Mouse (Mus musculus) MEL (cell line): Measurements from ENCODE around the gene Cep41. TPM values are rescaled to one million over a fixed set of nuclear protein-coding genes. Genes with fewer than 3 reads are reported as not detected.
A peak's percentile ranks its signal among the peaks of the same experiment; 100 is the strongest.

Experiments
- DNase-seq: peaks from one replicate; pipeline ENCODE4 v3.0.0; 2011; ENCODE audit warnings: low read depth, low spot score
- H3K27ac ChIP-seq: 2 replicates; pipeline ENCODE4 v1.5.1; 2012; ENCODE audit warnings: low read depth, mild to moderate bottlenecking, control low read depth, low read length, moderate library complexity; ENCODE audit not compliant: control insufficient read depth
- H3K27me3 ChIP-seq, 2 experiments: fragments of 150-350 bp in 1 of 2; sonication (generic) in 1 of 2; 2 replicates each; pipeline ENCODE4 v1.6.1; 2012; ENCODE audit warnings: low read length in 2 of 2, mild to moderate bottlenecking in 2 of 2, improper control_type of control experiment in 1 of 2, moderate library complexity in 1 of 2; ENCODE audit not compliant: insufficient read depth in 2 of 2, control insufficient read depth in 1 of 2
- H3K36me3 ChIP-seq, 2 experiments: 2 replicates each; pipeline ENCODE4 v1.6.1; 2012 to 2014; ENCODE audit warnings: low read length in 2 of 2, improper control_type of control experiment in 1 of 2, inconsistent platforms in 1 of 2, mild to moderate bottlenecking in 1 of 2; ENCODE audit not compliant: insufficient read depth in 2 of 2, control insufficient read depth in 1 of 2
- H3K4me1 ChIP-seq, 2 experiments: fragments of 150-350 bp in 1 of 2; sonication (generic) in 1 of 2; 2 replicates each; pipeline ENCODE4 v1.6.1; 2012; ENCODE audit warnings: low read length in 2 of 2, improper control_type of control experiment in 1 of 2, mild to moderate bottlenecking in 1 of 2; ENCODE audit not compliant: insufficient read depth in 2 of 2, control insufficient read depth in 1 of 2
- H3K4me3 ChIP-seq, 2 experiments: fragments of 150-350 bp in 1 of 2; sonication (generic) in 1 of 2; 2 replicates each; pipeline ENCODE4 v1.5.1; 2012; ENCODE audit warnings: low read depth in 2 of 2, low read length in 2 of 2, mild to moderate bottlenecking in 2 of 2, moderate library complexity in 2 of 2, control low read depth in 1 of 2, improper control_type of control experiment in 1 of 2; ENCODE audit not compliant: control insufficient read depth in 1 of 2, insufficient read depth in 1 of 2
- H3K79me2 ChIP-seq: 2 replicates; pipeline ENCODE4 v1.6.1; 2012; ENCODE audit warnings: mild to moderate bottlenecking, low read length, moderate library complexity; ENCODE audit not compliant: control insufficient read depth, poor library complexity, insufficient read depth
- H3K9ac ChIP-seq: 2 replicates; pipeline ENCODE4 v1.6.1; 2012; ENCODE audit warnings: low read depth, mild to moderate bottlenecking, control low read depth, low read length, moderate library complexity; ENCODE audit not compliant: control insufficient read depth, poor library complexity, severe bottlenecking
- H3K9me3 ChIP-seq: fragments of 150-350 bp; sonication (generic); replicated peaks from 2 replicates; pipeline ENCODE4 v1.6.1; 2012; ENCODE audit warnings: mild to moderate bottlenecking, low read length, improper control_type of control experiment, moderate library complexity; ENCODE audit not compliant: insufficient read depth
- CTCF ChIP-seq, 3 experiments: IDR thresholded peaks in 2 of 3; conservative IDR thresholded peaks in 1 of 3; 2 replicates each; pipeline ENCODE4 v1.5.1; 2011 to 2012; ENCODE audit warnings: low read length in 3 of 3, low read depth in 2 of 3, mild to moderate bottlenecking in 2 of 3, improper control_type of control experiment in 1 of 3, inconsistent platforms in 1 of 3, mixed read lengths in 1 of 3, moderate library complexity in 1 of 3; ENCODE audit not compliant: control insufficient read depth in 1 of 3, insufficient read depth in 1 of 3, poor library complexity in 1 of 3, severe bottlenecking in 1 of 3
- E2F4 ChIP-seq: IDR thresholded peaks from 2 replicates; pipeline ENCODE4 v1.6.1; 2011; ENCODE audit warnings: low read depth, low read length, improper control_type of control experiment, borderline replicate concordance
- EP300 ChIP-seq, 2 experiments: IDR thresholded peaks; 2 replicates each; pipeline ENCODE4 v1.6.1; 2011; ENCODE audit warnings: improper control_type of control experiment in 2 of 2, low read length in 2 of 2, low read depth in 1 of 2, mild to moderate bottlenecking in 1 of 2
- GATA1 ChIP-seq: IDR thresholded peaks from 2 replicates; pipeline ENCODE4 v1.6.1; 2011; ENCODE audit warnings: low read depth, low read length, improper control_type of control experiment
- MAZ ChIP-seq: IDR thresholded peaks from 2 replicates; pipeline ENCODE4 v1.6.1; 2012; ENCODE audit warnings: low read depth, mild to moderate bottlenecking, inconsistent platforms, low read length, improper control_type of control experiment
- MYC ChIP-seq: IDR thresholded peaks from 2 replicates; pipeline ENCODE4 v1.6.1; 2011; ENCODE audit warnings: low read depth, mild to moderate bottlenecking, low read length, improper control_type of control experiment, moderate library complexity
- NELFE ChIP-seq: IDR thresholded peaks from 2 replicates; pipeline ENCODE4 v1.6.1; 2011; ENCODE audit warnings: low read depth, low read length, improper control_type of control experiment
- NRF1 ChIP-seq: IDR thresholded peaks from 2 replicates; pipeline ENCODE4 v1.6.1; 2014; ENCODE audit warnings: low read depth, mild to moderate bottlenecking, inconsistent platforms, low read length, improper control_type of control experiment, moderate library complexity; ENCODE audit not compliant: poor library complexity, insufficient read depth, severe bottlenecking
- POLR2A ChIP-seq, 2 experiments: IDR thresholded peaks; 2 replicates each; pipeline ENCODE4 v1.6.1; 2011 to 2012; ENCODE audit warnings: low read length in 2 of 2, mild to moderate bottlenecking in 2 of 2, control low read depth in 1 of 2, improper control_type of control experiment in 1 of 2, low read depth in 1 of 2, moderate library complexity in 1 of 2; ENCODE audit not compliant: control insufficient read depth in 1 of 2, insufficient read depth in 1 of 2, poor library complexity in 1 of 2
- POLR2AphosphoS2 ChIP-seq: IDR thresholded peaks from 2 replicates; pipeline ENCODE4 v1.6.1; 2011; ENCODE audit warnings: low read length, improper control_type of control experiment
- POLR2AphosphoS5 ChIP-seq: IDR thresholded peaks from 2 replicates; pipeline ENCODE4 v1.6.1; 2012; ENCODE audit warnings: low read depth, borderline replicate concordance, mild to moderate bottlenecking, inconsistent platforms, low read length, moderate library complexity, mixed read lengths
- RCOR1 ChIP-seq: IDR thresholded peaks from 2 replicates; pipeline ENCODE4 v1.6.1; 2012; ENCODE audit warnings: low read depth, mild to moderate bottlenecking, inconsistent platforms, low read length, improper control_type of control experiment
- TAL1 ChIP-seq: IDR thresholded peaks from 2 replicates; pipeline ENCODE4 v1.6.1; 2012; ENCODE audit warnings: mild to moderate bottlenecking, inconsistent platforms, low read length, moderate library complexity, mixed read lengths
- TBP ChIP-seq: IDR thresholded peaks from 2 replicates; pipeline ENCODE4 v1.8.0; 2011; ENCODE audit warnings: low read depth, low read length, improper control_type of control experiment
- ZC3H11A ChIP-seq: IDR thresholded peaks from 2 replicates; pipeline ENCODE4 v1.6.1; 2012; ENCODE audit warnings: low read depth, mild to moderate bottlenecking, inconsistent platforms, low read length, improper control_type of control experiment
- ZKSCAN1 ChIP-seq: IDR thresholded peaks from 2 replicates; pipeline ENCODE4 v1.6.1; 2012; ENCODE audit warnings: low read depth, mild to moderate bottlenecking, inconsistent platforms, low read length, improper control_type of control experiment, moderate library complexity
- polyA plus RNA-seq, 2 experiments: library from polyadenylated mRNA; stranded (reverse) in 1 of 2; unstranded in 1 of 2; fragments of >175 nt in 1 of 2; fragments of >200 nt in 1 of 2; gene quantifications; 2 replicates each; pipeline versions ENCODE4 v1.2.1 to v1.2.4; 2012; ENCODE audit warnings: low replicate concordance in 2 of 2, low read depth in 1 of 2; ENCODE audit not compliant: insufficient read length in 2 of 2, insufficient read depth in 1 of 2, missing spikeins in 1 of 2
- total RNA-seq: library from RNA; depleted of rRNA; stranded (reverse); fragments of 300-350 nt; gene quantifications from 2 replicates; pipeline ENCODE4 v1.2.3, GENCODE M21; 2012

Gene Cep41
- total and polyA plus RNA-seq, 3 experiments, result 9.8 to 12.0 TPM; not detected in 1

DNA sequence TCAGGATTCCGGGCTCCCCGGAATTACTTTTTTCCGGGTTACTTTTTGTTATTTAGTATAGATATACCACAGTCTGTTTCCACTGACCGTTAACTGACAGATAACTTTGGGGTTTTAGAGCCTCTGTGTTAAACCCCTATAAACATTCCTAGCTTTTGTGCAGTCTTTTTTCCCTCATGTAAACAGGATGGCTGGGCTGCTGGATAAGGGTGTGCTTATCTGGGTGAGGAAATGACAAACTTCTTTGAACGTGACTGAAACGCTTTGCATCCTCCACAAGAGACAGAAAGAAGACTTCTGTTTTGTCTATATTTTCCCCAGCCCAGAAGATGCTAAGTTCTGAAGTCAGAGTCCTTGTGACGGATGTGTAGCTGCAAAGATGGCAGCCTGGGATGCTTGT is 18.9 kb upstream of the Cep41 start (continued):
- no peak; the same call in 1 of the 2 replicates for TF ChIP-seq TBP
- peak; percentile 97 for TF ChIP-seq GATA1
- no peak for TF ChIP-seq POLR2A (IDR thresholded peaks at IDR 0.05; ENCODE audit: control insufficient read depth in 1 of 2, insufficient read depth in 1 of 2, low read depth in 1 of 2, low read length in 2 of 2, poor library complexity in 1 of 2)
- TF ChIP-seq NELFE, result 0 out of 2 replicates have a peak, but pooled peaks have one; percentile 22
- no peak for TF ChIP-seq MAZ

- Histone ChIP-seq H3K4me1 (peaks cover 12 to 26% of the 10 kb centered on the region in 2 experiments), H3K9ac (no peak overlapping the region), H3K79me2 (no peaks in the 10 kb centered on the region), H3K36me3 (peaks cover 0 to 26% of the 10 kb centered on the region in 2 experiments; a peak in 2 of 4 replicates), H3K27me3 (no peaks in the 10 kb centered on the region), H3K27ac (peak overlapping the region; percentile 86; the same call in 1 of the 2 replicates), H3K9me3 (no peaks in the 10 kb centered on the region), H3K4me3 (peak overlapping the region in 1 of 2 experiments; percentile 31; a peak in 2 of 4 replicates)
- DNase-seq, result peak; percentile 43
- peak; percentile 11 to 21; a peak in 1 of 4 replicates for TF ChIP-seq EP300 (IDR thresholded peaks at IDR 0.05; ENCODE audit: low read depth in 1 of 2, low read length in 2 of 2)
- peak; percentile 48; the same call in 1 of the 2 replicates for TF ChIP-seq RCOR1
- TF ChIP-seq POLR2AphosphoS2, result no peak
Observed at GRCm38 (mm10) chr6:30711365-30711763, 17.8 kb upstream of the Cep41 start.

DNA sequence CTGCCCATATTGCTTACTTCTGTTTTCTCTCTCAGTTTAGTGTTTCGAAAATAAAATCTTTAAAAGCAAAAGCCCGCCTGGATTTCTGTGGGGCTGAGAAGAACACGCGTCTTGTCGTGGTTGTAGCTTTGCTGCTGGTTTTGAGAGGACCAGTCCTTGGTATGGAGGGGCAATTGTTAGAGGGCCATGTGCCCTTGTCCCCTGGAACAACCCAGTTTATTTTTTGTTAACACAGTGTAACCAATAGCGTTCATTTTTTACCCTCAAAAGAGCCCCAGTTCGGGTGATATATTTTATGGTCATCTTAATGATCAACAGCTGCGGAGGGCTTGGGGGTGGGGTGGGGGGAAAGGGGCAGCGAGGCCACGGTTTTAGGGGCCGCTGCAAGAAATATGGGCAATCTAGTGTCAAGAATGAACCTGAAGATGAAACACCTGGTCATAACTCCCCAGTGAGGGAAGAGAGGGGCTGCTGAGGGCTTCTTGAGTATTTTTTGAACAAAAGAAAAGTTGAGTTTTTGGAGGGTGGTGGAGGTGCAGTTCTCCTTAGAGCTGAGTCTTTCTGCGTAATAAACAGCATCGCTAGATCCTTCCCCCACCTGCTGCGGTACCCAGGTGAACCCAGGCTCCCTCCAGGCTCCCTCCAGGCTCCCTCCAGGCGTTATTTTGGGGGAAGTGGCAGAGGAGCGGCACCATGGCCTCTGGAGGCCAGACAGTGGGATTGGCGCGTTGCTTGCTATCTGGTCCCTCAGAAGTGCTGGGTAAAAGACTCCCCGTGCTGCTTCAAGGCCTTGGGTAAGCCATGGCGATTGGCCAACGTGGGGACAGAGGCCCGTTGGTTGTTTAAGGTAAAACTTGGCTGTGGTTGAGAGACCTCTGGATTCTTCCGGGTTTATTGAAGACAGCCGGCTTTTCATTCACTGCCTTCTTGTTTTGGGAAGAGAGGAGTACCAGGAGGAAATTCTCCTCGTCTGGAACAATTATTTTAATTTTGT is 17.1 kb upstream of the Cep41 start:
- Histone ChIP-seq H3K9me3 (no peaks in the 10 kb centered on the region), H3K9ac (no peak overlapping the region)
- TF ChIP-seq MYC (no peak), POLR2AphosphoS5 (no peak), NELFE (no peak), ZKSCAN1 (no peak), TAL1 (no peak), E2F4 (no peak), NRF1 (no peak), CTCF (IDR thresholded peaks at IDR 0.05 in 2 of 3, conservative IDR thresholded peaks at IDR 0.05 in 1 of 3; ENCODE audit: control insufficient read depth in 1 of 3, insufficient read depth in 1 of 3, low read depth in 2 of 3, low read length in 3 of 3, poor library complexity in 1 of 3, severe bottlenecking in 1 of 3) (no peak), POLR2A (IDR thresholded peaks at IDR 0.05; ENCODE audit: control insufficient read depth in 1 of 2, insufficient read depth in 1 of 2, low read depth in 1 of 2, low read length in 2 of 2, poor library complexity in 1 of 2) (no peak), RCOR1 (no peak), ZC3H11A (no peak), EP300 (IDR thresholded peaks at IDR 0.05; ENCODE audit: low read depth in 1 of 2, low read length in 2 of 2) (no peak)
- TF ChIP-seq, all 39 proteins: peak for 0
- H3K27ac ChIP-seq, result 0 out of 2 replicates have a peak overlapping the region, but pooled peaks have one; percentile 14
- H3K79me2 ChIP-seq, result no peaks in the 10 kb centered on the region
- peak; percentile 48 for DNase-seq
- H3K27me3 ChIP-seq, result no peaks in the 10 kb centered on the region; a peak in 1 of 4 replicates
- peaks cover 12 to 26% of the 10 kb centered on the region in 2 experiments for H3K4me1 ChIP-seq
- no peak overlapping the region for H3K4me3 ChIP-seq
- H3K36me3 ChIP-seq, result peaks cover 0 to 26% of the 10 kb centered on the region in 2 experiments; a peak in 2 of 4 replicates
